Mouse (Mus musculus): ENCODE results near the gene Dbndd1. TPM values are rescaled to one million over a fixed set of nuclear protein-coding genes. Genes with fewer than 3 reads are reported as not detected.

Gene Dbndd1
- total and polyA plus RNA-seq, 3 experiments = 0.16 TPM; not detected in 2

- TF ChIP-seq GATA1 (IDR thresholded peaks at IDR 0.05; ENCODE audit: borderline replicate concordance, low read length) (no peak), CTCF (IDR thresholded peaks at IDR 0.05; ENCODE audit: low read depth, low read length) (no peak), POLR2AphosphoS5 (IDR thresholded peaks at IDR 0.05; ENCODE audit: insufficient replicate concordance, low read depth, low read length) (no peak), TAL1 (conservative IDR thresholded peaks at IDR 0.05; ENCODE audit: low read depth, low read length) (0 out of 2 replicates have a peak, but pooled peaks have one; percentile 11), GATA2 (IDR thresholded peaks at IDR 0.05; ENCODE audit: borderline replicate concordance, low read depth, low read length) (no peak)
- peaks cover 13% of the 10 kb centered on the region for H3K4me1 ChIP-seq (ENCODE audit: insufficient read depth, low read depth, low read length)
- H3K9me3 ChIP-seq (replicated peaks) = peaks cover 6% of the 10 kb centered on the region; the same call in 1 of the 2 replicates
- no peak for DNase-seq (ENCODE audit: low spot score)
- H3K27me3 ChIP-seq (ENCODE audit: insufficient read depth, low read length) = no peaks in the 10 kb centered on the region
- H3K4me3 ChIP-seq (ENCODE audit: low read depth, low read length) = no peak overlapping the region
- peaks cover 89% of the 10 kb centered on the region for H3K36me3 ChIP-seq (replicated peaks)
- ATAC-seq (ENCODE audit: extremely low read depth, insufficient number of reproducible peaks, low FRiP score, poor library complexity, severe bottlenecking) = peak; percentile 42; the same call in 1 of the 2 replicates
These were observed 8.1 kb downstream of the Dbndd1 start for GRCm38 (mm10) chr8:123507153-123507552.

- H3K4me3 ChIP-seq (ENCODE audit: low read depth, low read length) = no peak overlapping the region
- no peaks in the 10 kb centered on the region for H3K27me3 ChIP-seq (ENCODE audit: insufficient read depth, low read length)
- ATAC-seq (ENCODE audit: extremely low read depth, insufficient number of reproducible peaks, low FRiP score, poor library complexity, severe bottlenecking) = no peak
- peaks cover 100% of the 10 kb centered on the region for H3K36me3 ChIP-seq (replicated peaks)
- peaks cover 13% of the 10 kb centered on the region for H3K4me1 ChIP-seq (ENCODE audit: insufficient read depth, low read depth, low read length)
- peaks cover 6% of the 10 kb centered on the region; the same call in 1 of the 2 replicates for H3K9me3 ChIP-seq (replicated peaks)
- TF ChIP-seq CTCF (IDR thresholded peaks at IDR 0.05; ENCODE audit: low read depth, low read length) = no peak
- no peak for TF ChIP-seq GATA2 (IDR thresholded peaks at IDR 0.05; ENCODE audit: borderline replicate concordance, low read depth, low read length)
- TF ChIP-seq GATA1 (IDR thresholded peaks at IDR 0.05; ENCODE audit: borderline replicate concordance, low read length) = no peak
- no peak for TF ChIP-seq TAL1 (conservative IDR thresholded peaks at IDR 0.05; ENCODE audit: low read depth, low read length)
- TF ChIP-seq POLR2AphosphoS5 (IDR thresholded peaks at IDR 0.05; ENCODE audit: insufficient replicate concordance, low read depth, low read length) = no peak
- no peak for DNase-seq (ENCODE audit: low spot score)
These were observed 9.6 kb downstream of the Dbndd1 start for GRCm38 (mm10) chr8:123505695-123506094.

GRCm38 (mm10) chr8:123505267-123505666 is 10.0 kb downstream of the Dbndd1 start:
- TF ChIP-seq GATA2 (IDR thresholded peaks at IDR 0.05; ENCODE audit: borderline replicate concordance, low read depth, low read length) = no peak
- TF ChIP-seq TAL1 (conservative IDR thresholded peaks at IDR 0.05; ENCODE audit: low read depth, low read length) = no peak
- no peak for TF ChIP-seq CTCF (IDR thresholded peaks at IDR 0.05; ENCODE audit: low read depth, low read length)
- no peak for TF ChIP-seq POLR2AphosphoS5 (IDR thresholded peaks at IDR 0.05; ENCODE audit: insufficient replicate concordance, low read depth, low read length)
- no peak for TF ChIP-seq GATA1 (IDR thresholded peaks at IDR 0.05; ENCODE audit: borderline replicate concordance, low read length)
- Histone ChIP-seq H3K27me3 (ENCODE audit: insufficient read depth, low read length) (no peaks in the 10 kb centered on the region), H3K36me3 (replicated peaks) (peaks cover 100% of the 10 kb centered on the region), H3K4me3 (ENCODE audit: low read depth, low read length) (no peak overlapping the region), H3K9me3 (replicated peaks) (peaks cover 6% of the 10 kb centered on the region; the same call in 1 of the 2 replicates), H3K4me1 (ENCODE audit: insufficient read depth, low read depth, low read length) (peaks cover 13% of the 10 kb centered on the region)
- DNase-seq (ENCODE audit: low spot score) (no peak), ATAC-seq (ENCODE audit: extremely low read depth, insufficient number of reproducible peaks, low FRiP score, poor library complexity, severe bottlenecking) (no peak)

GRCm38 (mm10) chr8:123504591-123505195 is 10.6 kb downstream of the Dbndd1 start:
- H3K4me3 ChIP-seq (ENCODE audit: low read depth, low read length) = no peak overlapping the region
- TF ChIP-seq CTCF (IDR thresholded peaks at IDR 0.05; ENCODE audit: low read depth, low read length) (no peak), GATA1 (IDR thresholded peaks at IDR 0.05; ENCODE audit: borderline replicate concordance, low read length) (no peak), POLR2AphosphoS5 (IDR thresholded peaks at IDR 0.05; ENCODE audit: insufficient replicate concordance, low read depth, low read length) (no peak), TAL1 (conservative IDR thresholded peaks at IDR 0.05; ENCODE audit: low read depth, low read length) (no peak), GATA2 (IDR thresholded peaks at IDR 0.05; ENCODE audit: borderline replicate concordance, low read depth, low read length) (no peak)
- peaks cover 6% of the 10 kb centered on the region; the same call in 1 of the 2 replicates for H3K9me3 ChIP-seq (replicated peaks)
- ATAC-seq (ENCODE audit: extremely low read depth, insufficient number of reproducible peaks, low FRiP score, poor library complexity, severe bottlenecking) = no peak
- no peak for DNase-seq (ENCODE audit: low spot score)
- peaks cover 13% of the 10 kb centered on the region for H3K4me1 ChIP-seq (ENCODE audit: insufficient read depth, low read depth, low read length)
- peaks cover 100% of the 10 kb centered on the region for H3K36me3 ChIP-seq (replicated peaks)
- H3K27me3 ChIP-seq (ENCODE audit: insufficient read depth, low read length) = no peaks in the 10 kb centered on the region

- DNase-seq (ENCODE audit: low spot score) = no peak
- Histone ChIP-seq H3K4me1 (ENCODE audit: insufficient read depth, low read depth, low read length) (peaks cover 13% of the 10 kb centered on the region), H3K4me3 (ENCODE audit: low read depth, low read length) (no peak overlapping the region), H3K36me3 (replicated peaks) (peaks cover 100% of the 10 kb centered on the region), H3K9me3 (replicated peaks) (peaks cover 6% of the 10 kb centered on the region; the same call in 1 of the 2 replicates), H3K27me3 (ENCODE audit: insufficient read depth, low read length) (no peaks in the 10 kb centered on the region)
- ATAC-seq (ENCODE audit: extremely low read depth, insufficient number of reproducible peaks, low FRiP score, poor library complexity, severe bottlenecking) = no peak
- no peak for TF ChIP-seq GATA2 (IDR thresholded peaks at IDR 0.05; ENCODE audit: borderline replicate concordance, low read depth, low read length)
- TF ChIP-seq TAL1 (conservative IDR thresholded peaks at IDR 0.05; ENCODE audit: low read depth, low read length) = no peak
- no peak for TF ChIP-seq POLR2AphosphoS5 (IDR thresholded peaks at IDR 0.05; ENCODE audit: insufficient replicate concordance, low read depth, low read length)
- no peak for TF ChIP-seq GATA1 (IDR thresholded peaks at IDR 0.05; ENCODE audit: borderline replicate concordance, low read length)
These were observed 11.3 kb downstream of the Dbndd1 start for GRCm38 (mm10) chr8:123503801-123504467.

- Histone ChIP-seq H3K36me3 (replicated peaks) (peaks cover 100% of the 10 kb centered on the region), H3K9me3 (replicated peaks) (peaks cover 6% of the 10 kb centered on the region; the same call in 1 of the 2 replicates), H3K27me3 (ENCODE audit: insufficient read depth, low read length) (no peaks in the 10 kb centered on the region), H3K4me3 (ENCODE audit: low read depth, low read length) (no peak overlapping the region), H3K4me1 (ENCODE audit: insufficient read depth, low read depth, low read length) (peaks cover 8% of the 10 kb centered on the region)
- no peak for TF ChIP-seq CTCF (IDR thresholded peaks at IDR 0.05; ENCODE audit: low read depth, low read length)
- TF ChIP-seq GATA2 (IDR thresholded peaks at IDR 0.05; ENCODE audit: borderline replicate concordance, low read depth, low read length) = no peak
- no peak for TF ChIP-seq GATA1 (IDR thresholded peaks at IDR 0.05; ENCODE audit: borderline replicate concordance, low read length)
- no peak for TF ChIP-seq TAL1 (conservative IDR thresholded peaks at IDR 0.05; ENCODE audit: low read depth, low read length)
- TF ChIP-seq POLR2AphosphoS5 (IDR thresholded peaks at IDR 0.05; ENCODE audit: insufficient replicate concordance, low read depth, low read length) = no peak
- ATAC-seq (ENCODE audit: extremely low read depth, insufficient number of reproducible peaks, low FRiP score, poor library complexity, severe bottlenecking) = no peak
- DNase-seq (ENCODE audit: low spot score) = no peak
These were observed 13.1 kb downstream of the Dbndd1 start for GRCm38 (mm10) chr8:123502192-123502591.

Measured in G1E (cell line).